ENCODE assay signal across 11 mouse cellular contexts in the genomic region with DNA sequence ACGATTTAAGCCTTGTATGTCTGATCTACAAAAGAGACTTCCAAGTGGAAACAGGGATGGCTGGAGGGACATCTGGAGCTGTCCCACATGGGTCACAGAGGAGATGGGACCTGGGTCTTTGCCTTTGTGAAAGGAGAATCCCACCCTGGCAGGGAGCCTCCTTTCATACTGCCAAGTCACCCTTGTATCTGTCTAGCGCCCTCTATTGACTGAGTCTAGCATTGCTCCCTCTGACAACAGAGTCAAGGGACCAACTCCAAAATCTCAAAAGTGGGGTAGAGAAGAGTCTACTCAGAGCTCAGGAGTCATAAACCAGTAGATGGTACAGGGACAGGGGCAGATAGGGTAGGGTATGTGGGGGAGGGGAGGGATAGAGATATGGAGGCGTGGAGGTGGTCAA.
DNase-seq lines count a peak whose midpoint lies in the region; ATAC-seq and TF ChIP-seq lines count a peak whose summit lies in the region.
"Had no signal": no experiment of that assay in that cellular context is flagged by ENCODE, and none has a peak within 500 bp of the region (broad histone marks: within the 10 kb centered on the region; RNA-seq: fewer than 3 reads in every experiment).

No protein-coding gene starts in this region.

- H3K27me3 ChIP-seq in E14TG2a.4 (ENCODE audit: insufficient read depth, low read length), result no peaks in the 10 kb centered on the region
- H3K27me3 ChIP-seq: embryonic facial prominence, embryonic 12.5 days had no signal

- peak; percentile 27 to 36; a peak in 2 of 4 replicates for ATAC-seq in hematopoietic stem cell, adult 5-6 weeks (replicated peaks in 1 of 2; ENCODE audit: insufficient read depth in 1 of 2, low FRiP score in 2 of 2, low TSS enrichment in 1 of 2, low read depth in 1 of 2, poor library complexity in 2 of 2, severe bottlenecking in 2 of 2)
- no peak for ATAC-seq in activated CD4-positive, CD25-positive, alpha-beta regulatory T cell, adult 4 months

- H3K4me3 ChIP-seq in E14TG2a.4 (replicated peaks; ENCODE audit: low read length), result no peak overlapping the region
- H3K4me3 ChIP-seq: embryonic facial prominence, embryonic 12.5 days had no signal

- H3K4me1 ChIP-seq in E14TG2a.4 (replicated peaks; ENCODE audit: low read depth, low read length), result peaks cover 17% of the 10 kb centered on the region

- TF ChIP-seq CTCF in E14TG2a.4 (conservative IDR thresholded peaks at IDR 0.05; ENCODE audit: low read length), result peak; percentile 88

- H3K9me3 ChIP-seq in E14TG2a.4 (ENCODE audit: low read length), result no peaks in the 10 kb centered on the region
- H3K9me3 ChIP-seq: embryonic facial prominence, embryonic 12.5 days had no signal

- peak; percentile 54 to 65 for DNase-seq in cerebellum, postnatal 10 days
- DNase-seq in cerebellum, adult 11-12 months, result no peak
- DNase-seq in left cerebral cortex, postnatal 14 days (ENCODE audit: low spot score in 2 of 2), result peak; percentile 23 to 49
- DNase-seq in left cerebral cortex, adult 8-10 months (ENCODE audit: low spot score in 2 of 2), result no peak
- DNase-seq in MN1 (ENCODE audit: low spot score), result no peak
- DNase-seq: adrenal gland, postnatal 25 days; layer of hippocampus, adult 9-11 months had no signal

- H3K36me3 ChIP-seq in E14TG2a.4 (ENCODE audit: insufficient read depth, low read length), result no peaks in the 10 kb centered on the region

- intact Hi-C loops in left cerebral cortex, postnatal 14 days (cut with DNase I), result loop anchor here (5.0 kb wide), 1 partner anchor 41 kb away; no protein-coding TSS in a partner anchor

Comparison
In these comparisons a context has a peak if more than half of its experiments do, and no peak if none do; other contexts are left out.
1. DNase-seq: peak in cerebellum, postnatal 10 days (2 of 2) and left cerebral cortex, postnatal 14 days (2 of 2); none in cerebellum, adult 11-12 months (single experiment), left cerebral cortex, adult 8-10 months (0 of 2) and MN1 (single experiment).